Mouse (Mus musculus) layer of hippocampus, adult 18-20 months (tissue): Measurements from ENCODE around the gene Ndufa4. TPM values are rescaled to one million over a fixed set of nuclear protein-coding genes. Genes with fewer than 3 reads are reported as not detected.
A peak's percentile ranks its signal among the peaks of the same experiment; 100 is the strongest.
"Not testable (repeated sequence)": the region's sequence is repeated elsewhere in the genome, so short reads cannot be mapped to it uniquely, and the experiment has no call there.

Experiments used
- DNase-seq, 2 experiments: peaks; one replicate each; pipeline ENCODE4 v3.0.0; 2022; ENCODE audit warnings: low spot score in 2 of 2
- long read RNA-seq: library from polyadenylated mRNA; stranded (forward); transcript quantifications from one replicate; pipeline ENCODE4 v2.0.0, GENCODE M21; 2021
- total RNA-seq, 2 experiments: library from RNA; stranded (reverse); gene quantifications; 2 replicates each; pipeline ENCODE4 v1.2.3; 2021

Ndufa4 gene
- total RNA-seq, result 100 to 1,000 TPM; 680 to 729 TPM
- long read RNA-seq, transcript Ndufa4-205 (4 exons, 610 nt), result major isoform, 382 of 854 reads
- long read RNA-seq, partial matches to known transcripts, result 469 of 854 reads
- long read RNA-seq, other reads (novel, unspliced or antisense), result 0 of 854 reads

GRCm38 (mm10) chr6:11907269-11908032 lies at the start of gene Ndufa4, which contains the start of gene Phf14:
Gene Ndufa4, minus strand, starts transcription at chr6:11907497.
Gene Phf14, plus strand, starts transcription at chr6:11907809.
- peak; percentile 86 to 96 for DNase-seq

- no peak for DNase-seq
Observed at GRCm38 (mm10) chr6:11948100-11948499, 40.8 kb upstream of the Ndufa4 start.

- DNase-seq, result no peak
Observed at GRCm38 (mm10) chr6:11942089-11942488, 34.8 kb upstream of the Ndufa4 start.

- no peak for DNase-seq
Observed at GRCm38 (mm10) chr6:11940895-11941294, 33.6 kb upstream of the Ndufa4 start.

GRCm38 (mm10) chr6:11933403-11933802 lies 26.1 kb upstream of the Ndufa4 start:
- DNase-seq, result no peak

- DNase-seq, result no peak
Observed at GRCm38 (mm10) chr6:11927485-11927884, 20.2 kb upstream of the Ndufa4 start.

GRCm38 (mm10) chr6:11926082-11926595 lies 18.8 kb upstream of the Ndufa4 start:
- peak in 1 of 2 experiments; percentile 30 for DNase-seq

GRCm38 (mm10) chr6:11925496-11926041 lies 18.3 kb upstream of the Ndufa4 start:
- DNase-seq, result peak; percentile 81 to 92

- DNase-seq, result no peak
Observed at GRCm38 (mm10) chr6:11908170-11908569, 873 bp upstream of the Ndufa4 start.

GRCm38 (mm10) chr6:11906890-11907268 lies 418 bp downstream of the Ndufa4 start:
- DNase-seq, result peak in 1 of 2 experiments; percentile 4

- DNase-seq, result no peak
Observed at GRCm38 (mm10) chr6:11900809-11901310, 6.4 kb downstream of the Ndufa4 start.

GRCm38 (mm10) chr6:11875364-11875763 lies 31.9 kb downstream of the Ndufa4 start:
- DNase-seq, result not testable (repeated sequence)

Other genes starting within 250 kb of the Ndufa4 start
- 10 to 100 TPM; 66.5 to 72.1 TPM for gene Phf14, start 312 bp upstream of the Ndufa4 start, total RNA-seq